Mouse (Mus musculus) CH12.LX (cell line): ENCODE measurements around the gene Cept1.

Source experiments
- CTCF ChIP-seq, 2 experiments: IDR thresholded peaks in 1 of 2; conservative IDR thresholded peaks in 1 of 2; 2 replicates each; pipeline ENCODE4 v1.5.1; 2011 to 2012; ENCODE audit warnings: low read depth in 2 of 2, low read length in 2 of 2, improper control_type of control experiment in 1 of 2, inconsistent platforms in 1 of 2, mild to moderate bottlenecking in 1 of 2, moderate library complexity in 1 of 2
- MAX ChIP-seq: IDR thresholded peaks from 2 replicates; pipeline ENCODE4 v1.6.1; 2011; ENCODE audit warnings: low read length, improper control_type of control experiment
- ZNF384 ChIP-seq: IDR thresholded peaks from 2 replicates; pipeline ENCODE4 v1.6.1; 2012; ENCODE audit warnings: low read depth, low read length, improper control_type of control experiment, inconsistent platforms

DNA sequence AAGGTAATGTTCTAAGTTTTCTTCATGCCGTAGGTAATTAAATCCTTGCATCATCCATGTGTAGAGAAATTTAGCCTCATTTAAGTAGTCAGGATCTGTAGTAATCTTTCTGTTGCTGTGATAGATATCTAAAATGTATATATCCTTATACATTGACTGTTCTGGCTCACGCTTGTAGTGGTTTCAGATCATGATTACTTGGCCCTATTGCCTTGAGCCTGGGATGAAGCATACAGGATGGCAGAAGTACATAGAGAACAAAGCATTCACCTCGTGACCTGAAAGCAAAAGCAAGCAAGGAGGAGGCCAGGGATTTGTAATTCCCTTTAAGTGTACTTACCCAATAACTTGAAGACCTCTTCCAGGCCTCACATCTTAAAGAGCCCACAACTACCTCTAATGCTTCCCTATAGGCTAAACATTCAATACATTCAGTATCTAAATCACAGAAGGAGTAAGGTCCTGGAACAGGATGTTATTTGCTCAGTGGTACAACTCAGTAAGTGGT, 8.2 kb upstream of the Cept1 start:
- no peak for TF ChIP-seq CTCF (conservative IDR thresholded peaks at IDR 0.05 in 1 of 2, IDR thresholded peaks at IDR 0.05 in 1 of 2; ENCODE audit: low read depth in 2 of 2, low read length in 2 of 2)
- no peak for TF ChIP-seq MAX
- no peak for TF ChIP-seq ZNF384
